Mouse (Mus musculus): Measurements from ENCODE around the gene Amd1.

Amd1 gene

GRCm38 (mm10) chr10:40250969-40251368 is 51.0 kb downstream of the Amd1 start:
- no peak for DNase-seq (ENCODE audit: low read depth, low spot score)

- DNase-seq (ENCODE audit: low read depth, low spot score): peak; percentile 18
These were observed 52.4 kb downstream of the Amd1 start for GRCm38 (mm10) chr10:40249625-40250024.

- no peak for DNase-seq (ENCODE audit: low read depth, low spot score)
These were observed 54.7 kb downstream of the Amd1 start for GRCm38 (mm10) chr10:40247166-40247716.

GRCm38 (mm10) chr10:40246374-40247165 is 55.4 kb downstream of the Amd1 start, which contains the start of gene Rpf2:
Gene Rpf2 (minus strand): TSS chr10:40247036.
- DNase-seq (ENCODE audit: low read depth, low spot score): peak; percentile 95

GRCm38 (mm10) chr10:40237826-40238225 is 64.2 kb downstream of the Amd1 start:
- no peak for DNase-seq (ENCODE audit: low read depth, low spot score)

All from brain, adult 2 months (tissue).